Mouse (Mus musculus) urinary bladder, postnatal 10 days (tissue): Measurements from ENCODE around the gene Tspan14.

Experiments used
- DNase-seq: peaks from one replicate; pipeline ENCODE4 v3.0.0; 2022; ENCODE audit warnings: low spot score

Tspan14 gene

DNA sequence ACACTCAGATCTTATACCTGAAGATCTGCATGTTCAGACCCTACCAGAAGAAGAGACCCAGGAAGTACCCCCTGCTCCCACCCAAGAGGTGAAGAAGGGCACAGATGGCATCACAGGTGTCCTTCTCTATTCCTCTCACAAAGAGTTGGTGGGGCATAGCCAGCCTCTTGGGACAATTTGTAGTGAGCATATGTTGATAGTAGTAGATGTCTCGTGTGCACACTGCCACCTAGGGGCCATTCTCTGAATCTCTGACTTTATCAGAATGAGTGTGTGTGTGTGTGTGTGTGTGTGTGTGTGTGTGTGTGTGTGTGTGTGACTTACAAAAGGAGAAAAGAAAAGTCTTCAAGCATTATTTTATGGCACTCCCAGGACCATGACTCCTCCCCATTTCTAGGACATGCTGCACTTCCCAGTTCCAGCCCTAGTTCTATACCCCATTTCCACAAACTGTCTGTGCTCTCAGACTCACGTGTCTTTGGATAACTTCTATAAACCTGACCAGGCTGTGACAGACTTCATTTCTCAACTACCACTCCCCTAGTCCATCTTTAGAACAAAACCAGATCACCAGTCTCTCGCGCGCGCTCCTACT lies 8.6 kb upstream of the Tspan14 start:
- DNase-seq, result no peak

DNA sequence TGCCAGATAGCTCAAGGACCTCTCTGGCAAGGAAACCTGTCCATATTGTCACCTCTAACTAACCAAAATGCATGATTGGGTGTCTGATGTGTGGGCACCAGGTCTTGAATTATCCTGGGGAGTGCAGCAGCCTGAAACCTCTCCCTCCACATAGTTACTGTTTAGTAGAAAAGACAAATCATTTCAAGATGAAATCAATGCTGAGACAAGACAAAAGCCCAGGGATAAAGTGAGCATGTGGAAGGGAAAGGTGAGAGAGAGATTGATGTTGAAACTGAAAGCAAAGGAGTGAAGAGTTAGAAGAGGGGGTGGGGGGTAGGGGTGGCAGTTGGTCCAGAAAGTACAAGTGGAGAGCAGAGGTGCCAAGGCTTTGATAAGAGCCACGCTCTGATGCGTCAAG lies 1.4 kb upstream of the Tspan14 start:
- no peak for DNase-seq

DNA sequence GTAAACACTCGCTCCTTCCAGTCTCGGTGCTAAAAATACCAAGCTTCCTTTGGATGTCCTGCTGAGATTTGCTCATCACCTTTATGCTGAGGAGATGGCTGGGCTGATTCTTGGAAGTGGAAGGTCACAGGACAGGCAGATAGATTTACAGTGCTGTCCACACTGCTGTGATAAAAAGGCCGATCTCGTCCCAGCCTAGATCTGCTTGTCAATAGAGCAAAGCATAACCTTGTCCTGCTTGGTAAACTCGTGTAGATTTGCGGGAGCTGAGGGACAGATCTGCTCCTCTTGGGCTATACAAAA lies 942 bp upstream of the Tspan14 start:
- no peak for DNase-seq

DNA sequence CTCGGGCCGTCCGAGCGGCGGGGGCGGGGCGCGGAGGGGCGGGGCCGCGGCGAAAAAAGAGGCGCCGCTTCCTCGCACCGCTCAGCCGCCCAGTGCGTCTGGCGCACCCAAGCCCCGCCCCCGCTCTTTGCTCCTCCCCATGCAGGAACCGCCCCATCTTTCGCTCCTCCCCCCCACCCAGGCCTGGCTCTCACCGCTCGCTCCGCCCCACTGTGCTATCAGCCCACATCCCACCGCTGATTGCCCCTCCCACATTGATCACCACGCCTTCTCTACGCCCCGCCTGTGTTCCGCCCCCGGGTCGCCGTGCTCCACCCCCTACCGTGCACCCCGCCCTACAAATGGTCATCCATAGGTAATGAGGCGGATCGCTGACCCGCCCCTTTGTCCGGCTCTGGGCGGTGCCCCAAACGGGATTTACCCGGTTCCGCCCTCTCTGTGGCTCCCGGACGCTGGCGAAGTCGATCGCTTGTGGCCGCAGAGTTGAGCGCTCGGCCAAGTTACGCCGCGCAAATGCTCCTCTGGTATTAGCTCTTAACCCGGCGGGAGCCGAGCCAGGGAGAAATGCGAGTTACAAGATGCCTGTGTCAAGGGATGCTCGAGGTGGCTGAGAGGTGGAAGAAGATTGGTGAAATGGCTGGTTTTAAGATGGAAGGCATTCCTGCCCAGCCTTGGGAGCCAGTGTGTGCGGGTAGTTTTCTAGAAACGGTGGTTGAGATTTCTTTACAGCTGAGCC lies 423 bp upstream of the Tspan14 start:
- peak; percentile 92 for DNase-seq

DNA sequence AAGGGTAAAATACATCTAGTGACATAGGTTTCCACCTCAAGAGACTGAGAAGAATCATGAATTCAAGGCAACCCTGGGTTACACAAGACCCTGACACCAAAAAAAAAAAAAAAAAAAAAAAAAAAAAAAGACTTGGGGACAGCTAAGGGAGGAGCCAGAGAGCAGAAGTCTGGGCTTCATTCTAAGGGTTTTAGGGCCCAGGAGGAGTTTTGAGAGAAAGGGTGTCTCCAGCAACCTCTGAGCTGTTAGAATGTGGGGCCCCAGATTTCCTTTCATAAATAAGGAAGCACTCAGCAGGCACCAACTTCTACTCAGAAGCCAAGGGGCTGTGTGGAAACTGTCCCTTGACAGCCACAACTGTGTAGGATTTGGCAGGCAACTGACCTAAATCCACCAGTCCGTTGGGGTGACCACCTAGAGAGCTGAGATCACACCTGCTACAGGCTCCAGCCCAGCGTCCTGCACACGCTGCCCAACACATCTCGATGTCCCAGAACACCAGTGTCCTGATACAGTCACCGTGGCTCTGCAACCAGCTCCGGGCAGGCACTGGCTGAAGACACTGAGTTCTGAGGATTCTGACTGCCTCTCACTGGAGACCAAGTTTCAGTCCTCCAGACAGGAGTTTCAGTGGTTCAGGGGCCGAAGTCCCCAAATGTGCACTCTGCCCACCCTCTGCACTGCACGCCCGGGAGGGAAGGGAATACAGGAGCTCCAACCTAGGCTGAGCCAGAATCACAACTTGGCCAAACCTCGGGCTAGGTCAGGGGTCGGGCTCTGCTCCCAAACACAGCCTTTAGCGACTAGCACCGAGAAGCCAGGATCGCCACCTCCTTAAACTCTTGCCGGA lies 875 bp downstream of the Tspan14 start:
- no peak for DNase-seq

DNA sequence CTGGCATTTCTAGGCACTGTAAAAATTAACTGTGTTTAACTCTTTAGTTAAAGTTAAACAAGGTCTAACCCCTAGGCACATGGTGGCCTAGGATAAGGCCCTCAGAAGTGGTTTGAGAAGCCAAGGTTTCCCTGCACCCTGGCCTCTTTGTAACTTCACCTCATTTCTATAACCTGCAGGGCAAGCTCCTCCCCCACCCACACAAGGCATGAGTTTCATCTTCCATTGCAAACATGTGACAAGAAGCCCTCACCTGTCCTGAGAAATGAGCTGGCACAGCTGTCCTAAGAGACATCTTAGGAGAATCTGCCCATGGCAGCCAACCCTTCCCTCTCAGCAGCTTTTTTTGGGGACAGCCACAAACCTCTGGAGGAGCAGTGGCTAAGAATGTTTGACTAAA lies 1.7 kb downstream of the Tspan14 start:
- no peak for DNase-seq

DNA sequence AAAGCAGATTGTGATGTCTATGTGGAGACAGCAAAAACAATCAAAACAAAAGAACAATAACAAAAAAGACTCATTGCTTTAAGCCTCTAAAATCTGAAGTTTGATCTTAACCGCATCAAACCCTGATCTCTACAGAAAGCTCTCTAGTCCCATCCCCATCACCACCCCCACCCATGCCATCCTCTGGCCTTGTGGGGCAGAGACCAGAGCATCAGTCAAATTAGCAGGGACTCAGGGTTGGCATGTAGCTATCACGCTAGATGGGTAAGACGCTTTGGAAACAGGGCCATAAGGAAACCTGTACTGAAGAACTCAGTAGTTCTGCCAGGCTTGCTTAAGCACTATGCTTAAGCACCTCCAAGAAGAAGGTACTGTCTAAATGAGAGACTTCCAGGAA lies 2.4 kb downstream of the Tspan14 start:
- no peak for DNase-seq

DNA sequence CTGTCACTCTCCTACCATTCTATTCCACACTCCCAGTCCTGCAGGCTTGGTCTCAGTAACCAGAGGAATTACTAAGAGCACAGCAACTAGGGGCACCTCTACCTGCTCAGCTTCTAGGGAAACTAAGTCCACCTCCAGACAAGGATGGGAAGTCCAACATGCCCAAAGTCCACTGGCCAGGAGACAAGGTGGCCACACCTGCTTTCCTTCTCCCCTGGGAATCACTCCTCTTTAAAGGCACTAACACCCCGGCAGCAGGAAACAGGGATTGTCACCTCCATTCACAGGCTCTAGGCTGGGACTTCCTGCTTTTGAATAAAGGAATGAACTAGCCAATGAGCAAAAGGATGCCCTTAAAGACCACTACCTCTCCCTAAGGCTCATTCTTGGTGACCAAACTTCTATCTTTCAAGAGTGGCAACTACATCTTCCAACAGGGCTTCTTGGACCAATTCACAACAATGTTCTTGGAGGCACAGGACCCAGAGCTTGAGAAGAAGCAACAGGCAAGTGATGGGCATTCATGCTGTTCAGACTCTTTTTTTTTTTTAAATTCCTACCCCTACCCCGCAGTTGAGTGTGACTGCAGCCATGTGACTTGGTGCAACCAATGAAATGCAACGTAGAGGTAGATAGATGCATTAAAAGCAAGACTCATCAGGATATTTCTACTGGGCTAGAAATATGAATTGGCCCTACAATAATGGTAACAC lies 3.0 kb downstream of the Tspan14 start:
- DNase-seq, result no peak

DNA sequence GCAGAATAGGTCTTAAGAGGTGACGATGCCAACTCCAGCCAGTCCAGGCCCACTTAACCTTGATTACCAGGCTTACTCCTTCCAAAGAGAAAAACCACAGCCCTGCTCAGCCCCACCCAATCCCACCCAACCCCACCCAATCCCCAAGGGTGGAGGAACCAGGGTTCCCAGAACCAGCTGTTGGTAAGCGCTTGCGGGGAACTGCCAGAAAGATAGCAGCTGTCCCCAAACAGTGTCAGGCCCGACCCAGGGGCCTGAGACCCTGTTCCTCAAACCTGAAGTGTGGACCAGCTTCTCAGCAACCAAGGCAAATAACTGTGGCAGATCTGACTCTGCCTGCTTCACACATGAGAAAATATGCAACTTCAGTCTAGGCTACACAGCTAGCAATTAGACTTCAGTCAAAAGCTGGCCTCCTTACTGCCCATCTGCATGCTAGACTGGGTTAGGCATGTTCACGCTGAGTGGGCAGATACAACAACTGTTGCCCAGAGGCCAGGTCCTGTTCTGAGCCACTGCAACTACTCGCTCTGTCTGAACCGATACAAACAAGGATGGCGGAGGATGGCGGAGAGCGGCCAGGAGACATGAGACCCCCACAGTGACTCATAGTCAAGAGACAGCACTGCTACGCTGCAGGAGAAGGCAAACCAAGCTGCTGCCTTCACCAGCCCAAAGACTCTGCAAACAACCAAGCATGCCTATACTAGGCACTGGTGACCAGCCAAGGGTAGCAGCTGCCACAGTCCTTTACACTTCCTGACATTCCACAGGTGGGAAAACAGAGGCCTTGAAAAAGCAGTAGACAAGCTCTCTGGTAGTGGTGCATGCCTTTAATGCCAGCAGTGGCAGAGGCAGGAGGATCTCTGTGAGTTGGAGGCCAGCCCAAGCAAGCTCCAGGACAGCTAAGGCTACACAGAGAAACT lies 4.0 kb downstream of the Tspan14 start:
- no peak for DNase-seq

DNA sequence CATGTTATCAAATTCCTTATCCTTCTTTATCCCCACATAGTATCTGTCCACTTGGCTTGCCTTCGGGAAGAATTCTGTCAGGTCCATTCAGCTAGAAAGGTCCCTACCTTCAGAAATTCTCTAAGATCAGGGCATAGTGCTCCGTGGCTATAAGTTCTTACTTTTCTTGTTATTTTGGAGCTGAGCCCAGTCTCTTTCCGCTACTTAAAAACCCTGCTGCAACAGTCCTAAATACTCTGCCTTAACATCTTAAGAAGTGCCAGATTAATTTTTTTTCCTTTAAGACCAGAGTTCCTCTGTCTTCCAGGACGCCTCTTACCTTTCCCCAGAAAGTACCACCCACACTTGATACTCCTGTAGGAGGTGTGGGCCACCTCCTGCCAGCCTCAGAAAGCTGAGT lies 6.4 kb downstream of the Tspan14 start:
- DNase-seq, result no peak

DNA sequence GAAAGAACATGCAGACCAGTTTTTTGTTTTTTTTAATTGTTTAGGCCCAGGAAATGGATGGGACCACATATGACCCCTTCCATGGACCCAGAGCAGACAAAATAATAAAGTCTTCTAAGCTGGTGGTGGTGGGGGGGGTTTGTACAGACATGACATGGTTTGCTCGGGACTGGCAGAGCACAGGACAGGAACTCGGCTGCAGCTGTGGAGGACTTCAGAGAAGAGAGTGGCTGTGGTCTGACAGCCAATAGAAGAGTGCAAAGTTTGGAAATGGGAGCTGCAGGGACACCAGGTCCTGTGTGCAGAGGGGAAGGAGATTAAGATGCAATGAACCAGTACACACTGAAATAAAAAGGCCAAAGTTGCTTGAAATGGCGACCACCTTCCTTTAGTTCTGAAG lies 7.0 kb downstream of the Tspan14 start:
- DNase-seq, result no peak

DNA sequence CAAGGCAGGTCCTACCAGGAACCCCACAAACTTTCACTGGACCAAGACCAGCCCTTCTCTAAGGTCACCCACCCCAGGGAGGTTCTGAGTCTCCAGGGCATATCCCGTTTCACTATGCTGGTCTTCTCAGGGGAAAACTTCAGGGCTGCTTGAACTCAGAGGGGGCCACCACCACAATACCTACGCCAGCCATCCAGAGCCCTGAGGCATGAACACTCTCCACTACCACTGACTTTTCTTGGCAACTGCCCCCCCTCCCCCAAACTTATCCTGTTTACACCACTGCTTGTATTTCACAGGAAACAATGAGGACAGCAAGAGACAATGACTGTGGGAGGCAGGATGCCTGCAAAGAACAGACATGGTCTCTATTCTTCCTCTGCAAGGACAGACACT lies 7.6 kb downstream of the Tspan14 start:
- no peak for DNase-seq

DNA sequence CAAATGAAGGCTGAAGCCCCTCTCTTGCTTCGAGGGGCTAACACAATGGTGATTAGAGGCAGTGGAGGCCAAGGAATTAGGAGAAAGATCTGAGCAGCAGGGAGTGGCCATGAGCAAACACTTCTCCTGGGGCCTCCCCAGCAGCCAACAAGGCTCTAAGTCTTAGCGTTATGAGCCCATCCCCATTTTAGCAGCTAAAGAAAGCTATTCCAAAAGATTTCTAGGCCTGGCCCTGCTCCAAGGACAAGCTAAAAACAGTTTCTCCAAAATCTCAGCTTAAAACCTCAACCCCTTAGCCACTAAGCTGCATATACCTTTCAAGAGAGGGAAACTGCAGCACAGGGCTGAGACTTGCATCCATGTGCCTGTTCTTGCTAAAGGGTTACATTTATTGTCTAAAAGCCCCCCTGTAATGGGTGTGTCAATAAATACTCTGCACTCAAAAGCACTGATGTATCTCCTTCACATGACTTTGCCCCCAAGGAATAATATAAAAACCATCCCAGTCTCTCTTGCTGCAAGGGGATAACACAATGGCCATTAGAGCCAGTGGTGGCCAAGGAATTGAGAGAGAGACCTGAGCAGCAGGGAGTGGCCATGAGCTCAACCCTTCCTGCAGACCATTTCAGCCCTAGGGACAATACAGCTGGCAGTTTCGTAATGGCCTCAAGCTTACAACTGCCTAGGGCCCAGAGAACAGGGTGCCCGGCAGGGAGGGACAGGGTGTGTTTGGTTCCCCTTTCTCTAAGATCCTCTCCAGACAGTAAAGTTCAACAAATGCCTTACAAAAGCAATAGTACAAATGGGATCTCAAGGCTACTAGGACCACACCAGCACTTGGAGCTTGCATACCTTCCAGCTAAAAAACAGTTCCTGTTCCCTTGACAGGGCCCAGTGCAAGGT lies 8.3 kb downstream of the Tspan14 start:
- DNase-seq, result no peak

DNA sequence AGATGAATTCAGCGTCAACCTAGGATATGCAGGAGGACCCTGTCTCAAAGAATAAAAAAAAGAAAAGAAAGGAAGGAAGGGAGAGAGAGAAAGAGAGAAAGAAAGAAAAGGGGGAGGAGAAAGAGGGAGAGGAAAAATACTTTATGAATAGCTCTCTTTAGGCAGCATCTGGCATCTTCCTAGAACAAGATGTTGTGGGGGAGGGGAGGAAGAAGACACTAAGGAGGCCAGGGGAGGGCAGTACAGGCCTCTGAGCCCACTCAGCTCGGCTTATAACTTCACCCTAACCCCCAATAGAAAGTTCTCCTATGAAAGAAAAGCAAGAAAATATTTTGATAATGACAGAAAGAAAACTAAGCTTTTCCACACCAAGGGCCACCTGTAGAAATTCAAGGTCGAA lies 9.0 kb downstream of the Tspan14 start:
- DNase-seq, result no peak

DNA sequence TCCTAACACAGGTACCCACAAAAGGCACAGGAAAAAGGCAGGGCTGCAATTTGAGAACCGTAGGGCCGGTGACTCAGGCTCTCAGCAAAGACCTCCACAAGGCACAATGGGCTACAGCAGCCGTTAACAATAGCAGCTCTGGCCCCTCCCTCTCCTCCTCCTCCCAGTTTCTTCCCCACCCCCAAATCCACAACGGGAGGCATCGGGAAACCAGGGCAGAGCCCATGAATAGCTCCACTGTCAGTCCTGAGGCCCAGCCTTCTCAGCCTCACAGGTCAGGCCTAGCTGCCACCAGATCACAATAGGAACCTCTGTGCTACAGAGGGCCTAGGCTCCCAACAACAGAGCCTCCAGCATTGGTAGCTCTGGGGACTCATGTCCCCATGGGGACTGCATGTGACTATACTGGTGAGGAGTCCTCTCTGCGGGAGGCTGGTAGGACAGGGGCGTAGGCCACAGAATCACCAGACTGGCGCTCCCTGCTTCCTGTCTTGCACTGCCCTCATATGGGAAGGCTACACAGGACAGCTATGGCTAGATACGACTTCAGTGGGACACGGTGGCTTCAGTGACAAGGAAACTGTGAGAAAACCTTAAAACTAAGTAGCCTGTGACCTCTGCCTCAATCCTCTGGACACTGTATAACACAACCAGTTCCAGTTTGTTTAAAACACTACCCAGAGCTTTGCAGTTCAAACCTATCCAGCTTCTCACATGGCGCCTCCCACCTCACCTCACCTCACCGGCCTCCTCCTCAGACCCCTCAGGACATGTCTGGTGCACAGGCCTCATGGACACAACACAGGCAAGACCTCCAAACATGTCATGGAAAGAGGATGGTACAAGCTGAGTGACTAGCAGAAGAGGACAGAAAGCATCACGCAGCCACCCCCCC lies 10.1 kb downstream of the Tspan14 start:
- no peak for DNase-seq

DNA sequence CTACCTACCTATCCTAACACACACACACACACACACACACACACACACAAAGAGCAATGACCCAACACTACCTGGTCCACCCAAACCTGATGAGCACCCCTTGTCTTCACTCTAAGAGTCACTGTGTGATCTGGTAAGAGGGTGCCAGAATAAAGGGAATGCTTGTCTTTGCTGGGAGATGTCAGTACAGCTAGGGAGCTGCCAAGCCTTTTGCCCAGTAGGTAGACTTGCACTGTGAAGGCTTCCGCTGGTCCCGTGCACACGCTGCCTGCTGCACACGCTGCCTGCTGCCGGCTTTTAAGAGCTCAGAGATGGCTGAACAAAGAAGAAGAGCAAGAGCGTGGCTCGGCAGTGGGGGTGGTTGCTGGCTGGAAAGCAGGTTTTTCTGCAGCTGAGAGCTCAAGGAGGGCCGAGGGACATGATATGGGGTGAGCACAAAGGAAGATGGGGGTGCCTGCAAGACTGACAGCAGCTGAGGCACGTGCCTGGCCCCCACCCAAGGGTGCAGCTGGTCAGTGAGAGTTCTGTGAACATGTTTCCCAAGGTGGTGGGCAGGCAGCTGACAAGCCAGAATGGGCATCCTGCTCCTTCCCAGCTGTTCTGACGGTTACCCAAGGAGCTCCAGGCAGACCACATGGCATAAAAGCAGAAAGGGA lies 10.9 kb downstream of the Tspan14 start:
- DNase-seq, result no peak

DNA sequence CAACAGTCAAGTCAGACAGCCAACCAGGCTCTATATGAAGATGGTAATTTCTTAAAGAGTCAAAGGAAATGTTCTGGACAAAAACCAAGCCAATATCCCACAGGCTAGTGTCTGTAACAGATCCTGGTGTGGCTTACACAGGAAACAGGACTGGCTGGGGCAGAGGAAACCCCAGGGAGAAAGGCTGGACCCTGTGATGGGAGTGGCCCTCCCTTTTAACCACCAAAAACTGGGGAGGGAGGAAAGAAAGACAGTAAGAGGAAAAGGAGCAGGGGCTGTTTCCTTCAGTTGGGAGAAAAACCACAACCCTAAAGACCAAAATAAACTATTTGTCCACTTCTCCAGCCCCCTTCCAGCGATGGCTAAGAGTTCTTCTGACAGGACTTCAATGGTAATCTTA lies 11.5 kb downstream of the Tspan14 start:
- no peak for DNase-seq

DNA sequence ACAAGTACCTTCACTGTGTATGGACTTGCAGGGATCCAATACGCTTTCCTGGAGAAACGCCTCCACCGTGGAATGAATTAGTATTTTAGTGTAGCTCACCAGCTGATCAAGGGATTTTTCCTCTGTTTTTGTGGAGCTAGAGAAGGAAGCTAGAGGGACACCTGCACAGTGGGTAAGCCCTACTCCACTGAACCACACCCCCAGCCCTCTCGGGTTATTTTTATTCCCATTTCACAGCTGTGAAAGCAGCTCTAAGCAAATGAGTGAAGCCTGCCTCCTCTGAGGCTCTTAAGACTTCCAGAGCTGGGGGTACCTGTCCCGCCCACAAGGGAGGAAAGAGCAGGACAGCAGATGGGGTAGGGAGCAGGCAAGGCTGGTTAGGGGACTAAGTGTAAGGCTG lies 13.2 kb downstream of the Tspan14 start:
- no peak for DNase-seq

DNA sequence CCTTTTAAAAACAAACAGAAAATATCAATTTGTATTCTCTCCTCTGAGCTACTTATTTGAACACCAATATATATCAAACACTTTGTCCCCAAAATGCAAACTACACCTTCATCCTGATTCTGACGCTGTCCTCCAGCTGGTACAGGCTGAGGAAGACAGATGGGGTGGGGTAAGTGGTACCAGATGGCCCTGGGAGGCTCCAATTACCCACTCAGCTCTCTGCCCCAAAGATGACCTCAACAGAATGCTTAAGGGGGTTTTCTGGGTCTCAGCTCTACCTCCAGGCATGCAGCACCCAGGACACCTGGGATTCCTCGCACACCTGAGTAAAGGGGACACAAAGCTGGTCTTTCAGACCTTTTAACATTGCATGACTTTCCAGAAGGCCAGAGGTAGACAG lies 13.9 kb downstream of the Tspan14 start:
- DNase-seq, result no peak
